Mouse (Mus musculus): ENCODE results near the gene Samd1.
"Not testable (repeated sequence)": the region's sequence is repeated elsewhere in the genome, so short reads cannot be mapped to it uniquely, and the experiment has no call there.

The Samd1 gene

DNA sequence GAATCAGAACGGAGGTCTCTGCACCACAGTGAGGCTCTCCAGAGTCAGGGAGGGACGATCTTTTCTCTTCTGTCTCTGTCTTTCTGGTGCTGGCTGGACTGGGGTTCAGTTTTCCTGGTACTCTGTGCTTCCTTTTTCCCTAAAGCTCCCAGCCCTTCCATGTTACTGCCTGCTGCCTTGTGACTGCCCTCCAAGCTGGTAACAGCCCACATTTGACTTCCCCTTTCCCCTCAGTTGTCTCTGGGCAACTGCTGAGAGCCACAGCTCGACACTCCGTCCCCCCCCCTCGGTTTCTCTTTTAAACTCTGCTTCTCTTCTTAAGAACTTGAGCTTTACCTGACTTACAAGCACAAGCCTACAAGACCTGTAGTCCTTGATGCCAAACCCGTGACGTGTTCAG, 8.2 kb upstream of the Samd1 start:
- no peak for DNase-seq

- no peak for DNase-seq
Measured at GRCm38 (mm10) chr8:83990170-83990569, 7.3 kb upstream of the Samd1 start.

GRCm38 (mm10) chr8:83992488-83992887, 5.0 kb upstream of the Samd1 start:
- DNase-seq = no peak

- DNase-seq = no peak
Measured at GRCm38 (mm10) chr8:83994030-83994429, 3.4 kb upstream of the Samd1 start.

- no peak for DNase-seq
Measured at GRCm38 (mm10) chr8:83995973-83996372, 1.5 kb upstream of the Samd1 start.

- DNase-seq = peak; percentile 88
Measured at GRCm38 (mm10) chr8:83996567-83997505, 636 bp upstream of the Samd1 start.

GRCm38 (mm10) chr8:83998231-83999056, 972 bp downstream of the Samd1 start:
- DNase-seq = no peak

DNA sequence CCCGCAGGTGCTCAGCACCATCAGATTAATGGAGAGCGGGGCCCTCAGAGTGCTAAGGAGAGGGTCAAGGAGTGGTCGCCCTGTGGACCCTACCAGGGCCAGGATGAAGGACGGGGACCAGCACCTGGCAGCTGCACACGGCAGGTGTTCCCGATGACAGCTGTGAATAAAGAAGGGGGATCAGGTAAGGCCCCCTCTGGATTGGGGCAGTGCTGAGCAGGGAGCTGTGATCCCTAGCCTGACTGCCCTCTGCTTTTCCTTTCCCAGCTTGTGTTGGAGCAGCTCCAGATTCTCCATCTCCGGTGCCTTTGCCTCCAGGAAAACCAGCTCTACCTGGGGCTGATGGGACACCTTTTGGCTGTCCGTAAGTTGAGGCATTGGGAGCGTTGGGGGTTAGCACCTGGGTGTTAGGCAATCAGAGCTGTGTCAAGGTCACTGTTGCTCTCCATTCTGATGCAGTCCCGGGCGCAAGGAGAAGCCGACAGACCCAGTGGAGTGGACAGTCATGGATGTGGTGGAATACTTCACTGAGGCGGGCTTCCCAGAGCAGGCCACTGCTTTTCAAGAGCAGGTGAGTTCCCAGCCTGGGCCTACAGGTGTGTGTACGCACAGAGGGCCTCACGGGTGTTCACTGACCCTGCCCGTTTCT, 1.7 kb downstream of the Samd1 start:
- no peak for DNase-seq

DNA sequence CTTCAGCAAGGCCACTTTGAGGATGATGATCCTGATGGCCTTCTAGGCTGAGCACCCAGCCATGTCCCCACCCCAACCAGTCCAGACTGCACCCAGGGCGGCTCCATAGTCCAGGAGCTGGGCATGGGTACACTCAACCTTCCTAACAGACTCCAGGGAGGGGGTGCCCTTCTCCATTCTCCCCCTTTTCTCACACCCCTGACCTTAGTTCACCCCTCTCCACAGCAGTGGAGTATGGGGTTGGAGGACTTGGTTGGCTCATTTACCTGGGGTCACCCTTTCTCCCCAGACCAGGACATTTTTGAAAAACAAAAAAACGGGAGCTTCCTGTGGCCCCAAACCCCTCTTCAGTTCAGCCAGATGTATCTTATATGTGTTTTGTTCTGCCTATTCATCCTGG, 2.4 kb downstream of the Samd1 start:
- DNase-seq = no peak

DNA sequence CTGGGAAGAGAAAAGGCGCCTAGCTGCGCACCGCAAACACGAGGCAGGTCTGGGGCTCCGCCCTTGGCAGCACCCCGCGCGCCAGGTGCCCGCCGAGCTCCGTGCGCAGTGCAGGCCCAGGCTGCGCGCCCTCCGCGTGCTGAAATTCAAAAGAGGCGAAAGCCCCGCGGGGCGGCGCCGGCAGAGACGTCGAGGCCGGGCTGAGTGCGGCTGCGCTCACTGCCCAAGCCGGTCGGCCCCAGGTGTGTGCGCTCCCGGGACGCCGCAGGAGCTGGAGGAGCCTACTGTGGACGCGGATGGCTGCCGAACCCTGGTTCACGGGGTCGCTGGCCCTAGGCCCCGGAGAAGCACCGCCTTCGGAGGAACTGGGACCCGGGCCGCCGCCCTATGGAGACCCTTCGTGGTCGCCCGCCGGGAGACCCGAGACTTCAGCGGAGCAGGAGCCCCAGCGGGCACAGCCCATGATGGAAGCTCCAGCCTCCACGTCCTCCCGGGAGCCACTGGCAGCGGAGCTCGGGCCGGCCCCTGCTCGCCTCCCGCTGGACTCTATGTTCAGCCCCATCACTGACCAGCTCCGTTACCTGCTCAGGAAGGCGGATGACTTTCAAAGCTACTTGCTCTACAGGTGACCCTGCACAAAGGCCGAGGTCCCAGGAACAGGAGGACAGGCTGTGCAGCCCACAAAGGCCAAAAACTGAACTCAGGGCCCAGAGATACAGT, 4.0 kb downstream of the Samd1 start, which contains the start of gene 1700067K01Rik:
TSS of gene 1700067K01Rik (plus strand) at position 222 of the 720 bp plus-strand sequence.
- no peak for DNase-seq

DNA sequence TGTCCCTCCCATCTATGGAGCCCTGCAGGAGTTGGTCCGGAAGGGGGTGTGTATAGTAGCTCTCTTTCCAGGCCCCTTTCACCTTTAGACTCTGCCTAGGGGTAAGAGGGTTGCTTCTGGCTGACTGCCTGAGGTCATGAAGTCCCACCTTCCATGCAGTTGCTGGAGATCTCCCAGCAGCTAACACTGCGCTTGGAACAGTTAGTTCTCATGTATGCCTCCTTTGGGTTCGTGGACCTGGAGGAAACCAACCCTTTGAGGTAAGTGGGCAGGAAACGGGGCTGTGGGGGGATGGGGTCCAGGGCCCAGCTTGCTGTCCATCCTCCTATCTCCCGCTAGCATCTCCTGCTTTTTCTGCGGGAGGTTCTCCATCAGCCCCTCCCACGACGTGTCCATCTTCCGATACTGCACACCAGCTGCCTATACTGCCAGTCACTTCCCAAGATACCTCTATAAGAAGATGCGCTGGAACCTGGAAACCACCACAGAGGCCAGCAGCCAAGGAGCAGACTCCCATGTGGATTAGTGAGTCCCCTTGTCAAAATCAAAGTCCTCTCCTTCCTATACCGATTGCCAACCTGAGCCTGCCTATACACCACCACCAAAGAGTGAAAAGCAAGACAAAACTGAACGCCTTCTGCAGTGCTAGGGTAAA, 5.6 kb downstream of the Samd1 start:
- no peak for DNase-seq

- no peak for DNase-seq
Measured at GRCm38 (mm10) chr8:84003612-84004246, 6.3 kb downstream of the Samd1 start.

GRCm38 (mm10) chr8:84004533-84005201, 7.2 kb downstream of the Samd1 start:
- peak; percentile 96 for DNase-seq

GRCm38 (mm10) chr8:84005502-84005901, 8.0 kb downstream of the Samd1 start:
- DNase-seq = not testable (repeated sequence)

- no peak for DNase-seq
Measured at GRCm38 (mm10) chr8:84008362-84008761, 10.9 kb downstream of the Samd1 start.

DNA sequence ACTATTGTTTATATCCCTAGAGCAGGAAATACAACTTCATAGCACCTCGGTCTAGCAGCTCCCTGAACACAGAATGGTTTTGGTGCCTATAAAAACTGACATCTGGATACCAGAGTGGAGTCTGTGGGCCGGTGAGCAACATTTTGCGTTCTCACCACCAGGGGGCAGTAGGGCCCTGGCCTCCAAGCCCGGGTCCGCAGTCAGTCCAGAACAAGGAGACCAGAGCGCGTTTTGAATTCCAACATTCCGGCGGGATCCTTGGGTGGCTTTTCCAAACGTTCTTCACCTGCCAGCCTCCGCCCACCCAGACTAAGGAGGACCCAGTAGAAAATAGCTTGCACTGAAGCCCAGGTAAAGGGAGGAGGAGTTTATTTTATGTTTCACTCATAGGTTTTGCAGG, 12.4 kb downstream of the Samd1 start:
- peak; percentile 70 for DNase-seq

GRCm38 (mm10) chr8:84010625-84011611, 13.4 kb downstream of the Samd1 start:
- DNase-seq = no peak

- no peak for DNase-seq
Measured at GRCm38 (mm10) chr8:84011705-84012498, 14.4 kb downstream of the Samd1 start, which contains the start of gene 2210011C24Rik. 2210011C24Rik (minus strand) TSS chr8:84012171.
